Mouse (Mus musculus): ENCODE results near the gene Mutyh. TPM values are rescaled to one million over a fixed set of nuclear protein-coding genes. Genes with fewer than 3 reads are reported as not detected.

Gene Mutyh
- total RNA-seq (2021): 1 to 10 TPM; 2.0 to 2.9 TPM
- long read RNA-seq, experiment 1, partial matches to known transcripts: 1 of 3 reads
- long read RNA-seq, experiment 1, other reads (novel, unspliced or antisense): 2 of 3 reads
- long read RNA-seq, experiment 2, partial matches to known transcripts: 4 of 8 reads
- long read RNA-seq, experiment 2, other reads (novel, unspliced or antisense): 3 of 8 reads

DNA sequence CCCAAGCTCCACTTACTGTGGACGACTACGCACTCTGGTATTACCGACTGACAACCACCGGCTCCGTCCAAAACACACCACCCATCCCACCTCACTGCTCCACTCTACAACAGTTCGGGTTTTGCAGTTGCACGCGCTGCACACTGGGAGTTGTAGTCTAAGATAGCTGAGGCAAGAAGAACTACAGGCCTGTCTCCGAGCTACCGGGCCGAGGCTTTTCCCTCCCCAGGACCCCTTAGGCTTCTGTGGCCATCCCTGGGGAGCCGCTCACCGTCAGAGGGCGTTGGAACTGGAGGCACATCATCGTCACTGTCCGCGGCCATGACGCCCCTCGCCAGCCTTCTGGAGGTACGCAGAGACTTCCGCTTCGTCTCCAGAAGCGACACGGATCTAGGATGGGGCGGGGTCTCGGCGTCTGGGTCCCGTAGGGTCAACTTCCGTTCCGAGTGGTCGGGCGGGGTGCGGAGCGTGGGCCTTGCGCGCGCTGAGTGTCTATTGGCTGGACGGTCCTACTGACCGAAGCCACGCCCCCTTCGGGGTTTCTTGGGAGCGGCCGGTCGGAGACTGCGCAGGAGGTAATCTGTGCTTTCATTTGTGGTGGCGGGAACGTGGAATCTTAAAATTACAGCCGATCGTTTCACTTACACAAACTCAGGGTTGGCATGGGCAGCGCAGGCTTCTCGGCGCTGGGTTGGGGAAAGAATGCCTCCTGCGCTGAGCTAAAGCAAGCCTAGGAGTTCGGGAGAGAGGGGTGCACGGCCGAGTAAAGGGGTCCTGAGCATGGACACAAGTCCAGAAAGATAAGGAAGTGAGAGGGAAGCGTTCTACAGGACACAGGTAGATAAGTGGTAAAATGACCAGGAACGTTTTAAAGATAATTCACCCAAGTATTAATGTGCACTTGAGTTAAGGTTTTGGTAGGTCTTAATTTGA is at the start of gene Mutyh, which contains the start of gene Toe1:
Gene Mutyh, plus strand, starts transcription at position 527 of the 933 bp plus-strand sequence.
Gene Toe1, minus strand, starts transcription at position 444 of the 933 bp plus-strand sequence.
- DNase-seq (ENCODE audit: low spot score in 2 of 2): peak; percentile 82 to 84

GRCm38 (mm10) chr4:116761914-116762313 is 45.6 kb upstream of the Mutyh start:
- DNase-seq (ENCODE audit: low spot score in 2 of 2): no peak

- no peak for DNase-seq (ENCODE audit: low spot score in 2 of 2)
Observed at GRCm38 (mm10) chr4:116764001-116764400, 43.5 kb upstream of the Mutyh start.

DNA sequence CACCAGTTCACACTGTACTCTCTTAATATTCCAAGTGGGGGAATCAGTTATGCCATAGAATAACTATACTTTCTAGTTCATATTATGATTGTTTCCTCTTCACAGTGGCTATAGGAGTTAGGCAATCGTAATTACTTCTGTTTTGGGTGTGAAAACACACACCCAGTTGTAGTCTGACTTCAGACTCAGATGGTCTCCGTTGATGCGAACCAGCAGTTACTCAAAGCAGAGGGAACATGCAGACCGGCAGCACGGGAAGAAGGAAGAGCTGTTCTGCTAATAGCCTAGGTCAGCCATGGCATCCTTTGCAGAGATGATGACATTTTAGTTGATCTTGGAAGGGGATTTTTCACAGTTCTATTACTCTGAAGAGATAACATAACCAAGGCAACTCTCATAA is 39.0 kb upstream of the Mutyh start:
- DNase-seq (ENCODE audit: low spot score in 2 of 2): no peak

GRCm38 (mm10) chr4:116769060-116769459 is 38.5 kb upstream of the Mutyh start:
- DNase-seq (ENCODE audit: low spot score in 2 of 2): no peak

DNA sequence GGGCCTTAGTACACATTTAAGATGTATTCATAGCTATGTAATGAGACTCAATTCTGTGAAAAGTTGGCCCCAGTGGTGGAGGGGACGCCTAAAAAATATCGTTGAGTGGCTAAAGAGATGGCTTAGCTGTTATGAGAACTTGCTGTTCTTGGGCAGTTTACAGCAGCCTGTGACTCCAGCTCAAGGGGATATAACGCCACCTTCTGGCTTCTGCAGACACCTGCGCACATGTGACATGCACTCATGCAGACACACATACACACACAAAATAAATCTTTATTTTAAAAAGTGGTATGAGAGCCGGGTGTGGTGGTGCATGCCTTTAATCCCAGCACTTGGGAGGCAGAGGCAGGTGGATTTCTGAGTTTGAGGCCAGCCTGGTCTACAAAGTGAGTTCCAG is 31.1 kb upstream of the Mutyh start:
- DNase-seq (ENCODE audit: low spot score in 2 of 2): no peak

DNA sequence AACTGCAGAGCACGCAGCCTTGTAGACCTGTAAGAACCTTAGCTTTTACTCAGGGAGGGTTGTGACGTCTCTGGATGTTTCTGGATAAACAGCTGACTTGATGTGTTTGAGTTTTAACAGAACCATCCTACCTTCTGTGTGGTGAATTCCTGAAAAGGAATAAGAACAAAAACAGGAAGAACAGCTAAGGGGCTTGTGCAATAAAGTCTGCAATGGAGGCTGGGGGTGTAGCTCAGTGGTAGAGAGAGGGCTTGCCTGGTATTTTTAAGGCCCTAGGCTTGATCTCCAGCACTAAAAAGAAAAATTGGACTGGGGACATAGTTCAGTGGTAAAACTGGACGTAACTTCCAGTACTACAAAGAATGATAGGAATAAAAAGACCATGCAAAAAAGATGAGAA is 30.4 kb upstream of the Mutyh start:
- DNase-seq (ENCODE audit: low spot score in 2 of 2): no peak

GRCm38 (mm10) chr4:116780541-116780940 is 27.0 kb upstream of the Mutyh start:
- no peak for DNase-seq (ENCODE audit: low spot score in 2 of 2)

- no peak for DNase-seq (ENCODE audit: low spot score in 2 of 2)
Observed at GRCm38 (mm10) chr4:116781366-116781765, 26.2 kb upstream of the Mutyh start.

DNA sequence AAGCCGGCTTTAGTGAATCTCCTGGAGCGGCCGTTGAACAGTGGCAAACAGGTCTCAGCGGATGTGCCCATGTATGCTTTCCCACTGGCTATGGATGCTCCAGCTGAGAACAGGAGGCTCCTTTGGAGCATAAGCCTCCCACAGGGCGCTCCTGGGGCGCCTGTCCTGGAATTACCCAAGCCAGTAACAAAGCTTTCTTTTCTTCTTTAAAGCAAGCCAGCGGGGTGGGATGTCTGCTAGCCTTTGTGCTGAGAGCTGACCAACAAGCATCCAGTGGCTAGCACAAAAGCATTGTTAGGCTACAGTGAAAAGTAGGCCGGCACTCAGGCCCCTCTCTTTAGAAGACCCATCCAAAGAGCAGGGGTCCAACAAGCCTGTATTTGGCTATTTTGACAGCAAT is 25.4 kb upstream of the Mutyh start:
- DNase-seq (ENCODE audit: low spot score in 2 of 2): no peak

- DNase-seq (ENCODE audit: low spot score in 2 of 2): no peak
Observed at GRCm38 (mm10) chr4:116786587-116786986, 20.9 kb upstream of the Mutyh start.

DNA sequence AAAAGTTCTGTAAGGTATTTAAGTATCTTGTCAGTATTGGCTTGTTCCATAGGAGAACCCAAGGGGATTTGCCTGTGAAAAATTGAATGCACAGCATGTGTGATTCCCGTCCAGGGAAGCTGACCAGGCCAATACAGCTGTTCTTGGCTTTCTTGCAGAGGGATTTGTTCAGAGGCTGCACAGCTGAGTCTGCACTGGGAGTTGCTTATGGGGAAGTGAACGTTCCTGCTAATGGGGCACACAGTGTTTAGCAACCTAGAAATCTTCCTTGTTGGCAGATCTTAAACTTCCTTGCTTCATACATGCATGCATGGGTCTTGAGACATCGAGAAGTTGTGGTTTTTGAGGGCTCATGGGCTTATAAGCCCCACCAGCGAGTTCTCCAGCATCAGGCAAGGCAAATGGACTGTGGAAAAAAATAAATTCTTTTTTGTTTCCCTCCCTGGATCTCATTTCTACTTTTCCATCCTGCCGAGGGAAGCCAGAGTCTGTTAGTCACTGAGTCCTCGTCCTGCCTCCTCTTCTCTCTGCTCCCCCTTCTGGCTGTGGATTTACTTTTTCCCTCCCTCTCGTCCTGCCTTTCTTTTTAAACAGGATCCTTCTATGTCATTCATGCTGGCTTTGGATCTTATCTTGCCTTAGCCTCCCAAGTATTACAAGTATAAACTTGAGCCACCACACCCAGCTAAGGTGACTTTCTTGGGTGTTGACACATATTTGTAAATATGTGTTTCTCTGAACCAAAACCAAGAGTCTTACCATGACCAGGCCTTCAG is 19.4 kb upstream of the Mutyh start:
- no peak for DNase-seq (ENCODE audit: low spot score in 2 of 2)

- DNase-seq (ENCODE audit: low spot score in 2 of 2): peak; percentile 65 to 77
Observed at GRCm38 (mm10) chr4:116788956-116789355, 18.6 kb upstream of the Mutyh start.

GRCm38 (mm10) chr4:116792453-116792852 is 15.1 kb upstream of the Mutyh start:
- DNase-seq (ENCODE audit: low spot score in 2 of 2): no peak

DNA sequence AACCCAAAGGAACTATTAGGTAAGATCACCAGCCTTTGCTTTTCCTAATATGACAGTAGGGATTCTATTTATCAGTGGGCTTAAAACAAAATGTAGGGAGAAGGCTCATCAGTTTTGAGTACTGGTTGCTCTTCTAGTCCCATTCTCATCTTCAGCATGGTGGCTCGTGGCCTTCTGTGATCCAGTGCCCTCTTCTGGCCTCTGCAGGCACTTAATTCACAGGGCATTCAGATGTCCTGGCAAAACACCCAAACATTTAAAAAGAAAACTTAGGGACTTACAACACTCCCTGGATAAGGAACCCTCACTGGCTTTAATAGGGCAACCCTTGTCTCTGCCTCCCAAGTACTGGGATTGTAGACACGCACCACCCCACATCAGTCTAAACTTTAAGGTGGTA is 13.2 kb upstream of the Mutyh start:
- no peak for DNase-seq (ENCODE audit: low spot score in 2 of 2)

- DNase-seq (ENCODE audit: low spot score in 2 of 2): no peak
Observed at GRCm38 (mm10) chr4:116796442-116797110, 10.9 kb upstream of the Mutyh start.

GRCm38 (mm10) chr4:116799901-116800300 is 7.6 kb upstream of the Mutyh start:
- no peak for DNase-seq (ENCODE audit: low spot score in 2 of 2)

- DNase-seq (ENCODE audit: low spot score in 2 of 2): no peak
Observed at GRCm38 (mm10) chr4:116811012-116811411, 3.5 kb downstream of the Mutyh start.

- no peak for DNase-seq (ENCODE audit: low spot score in 2 of 2)
Observed at GRCm38 (mm10) chr4:116815276-116815675, 7.8 kb downstream of the Mutyh start.

GRCm38 (mm10) chr4:116817486-116817885 is 10.0 kb downstream of the Mutyh start:
- DNase-seq (ENCODE audit: low spot score in 2 of 2): no peak

Data from adrenal gland, adult 18-20 months (tissue).